In genomic region chr17:73148607-73149006, GRCm38 (mm10) we compare ENCODE assay signal across 21 mouse cellular contexts. TPM values are rescaled to one million over a fixed set of nuclear protein-coding genes. Genes with fewer than 3 reads are reported as not detected.
DNase-seq lines count a peak whose midpoint lies in the region; ATAC-seq and TF ChIP-seq lines count a peak whose summit lies in the region.
"Had no signal": no experiment of that assay in that cellular context is flagged by ENCODE, and none has a peak within 500 bp of the region (broad histone marks: within the 10 kb centered on the region; RNA-seq: fewer than 3 reads in every experiment).

No protein-coding gene starts in this region.

- H3K36me3 ChIP-seq in kidney, embryonic 14.5 days (ENCODE audit: control insufficient read depth, insufficient read depth, low read length), result no peaks in the 10 kb centered on the region
- H3K36me3 ChIP-seq in limb, embryonic 13.5 days, result no peaks in the 10 kb centered on the region
- H3K36me3 ChIP-seq in limb, embryonic 10.5 days, result no peaks in the 10 kb centered on the region
- no peaks in the 10 kb centered on the region for H3K36me3 ChIP-seq in intestine, embryonic 16.5 days (ENCODE audit: control insufficient read depth, insufficient read depth, low read length)
- H3K36me3 ChIP-seq: embryonic facial prominence, embryonic 13.5 days; forebrain, embryonic 12.5 days; heart, embryonic 15.5 days; hindbrain, embryonic 10.5 days; hindbrain, embryonic 15.5 days had no signal

- no peak overlapping the region for H3K4me2 ChIP-seq in kidney, embryonic 14.5 days (replicated peaks; ENCODE audit: low read depth, low read length)
- no peak overlapping the region for H3K4me2 ChIP-seq in limb, embryonic 13.5 days (replicated peaks)
- H3K4me2 ChIP-seq in intestine, embryonic 16.5 days (ENCODE audit: low read depth, low read length), result no peak overlapping the region
- H3K4me2 ChIP-seq: embryonic facial prominence, embryonic 13.5 days; forebrain, embryonic 12.5 days; heart, embryonic 11.5 days; heart, embryonic 15.5 days; hindbrain, embryonic 15.5 days had no signal

- H3K9ac ChIP-seq in kidney, embryonic 14.5 days (ENCODE audit: low read depth, low read length), result no peak overlapping the region
- no peak overlapping the region for H3K9ac ChIP-seq in limb, embryonic 13.5 days
- no peak overlapping the region for H3K9ac ChIP-seq in intestine, embryonic 16.5 days (ENCODE audit: low read depth, low read length)
- H3K9ac ChIP-seq: embryonic facial prominence, embryonic 13.5 days; forebrain, embryonic 12.5 days; heart, embryonic 15.5 days; hindbrain, embryonic 15.5 days had no signal

- H3K27me3 ChIP-seq in kidney, embryonic 14.5 days (ENCODE audit: control insufficient read depth, insufficient read depth, low read length), result no peaks in the 10 kb centered on the region
- H3K27me3 ChIP-seq in limb, embryonic 13.5 days, result no peaks in the 10 kb centered on the region
- no peaks in the 10 kb centered on the region for H3K27me3 ChIP-seq in limb, embryonic 10.5 days (ENCODE audit: low read depth, poor library complexity, severe bottlenecking)
- H3K27me3 ChIP-seq in intestine, embryonic 16.5 days (replicated peaks; ENCODE audit: control insufficient read depth, insufficient read depth, low read length), result no peaks in the 10 kb centered on the region
- H3K27me3 ChIP-seq in cerebellum, adult 2 months (ENCODE audit: control insufficient read depth, insufficient read depth, low read length), result no peaks in the 10 kb centered on the region
- H3K27me3 ChIP-seq: embryonic facial prominence, embryonic 13.5 days; forebrain, embryonic 12.5 days; heart, embryonic 15.5 days; hindbrain, embryonic 15.5 days had no signal

- no peak overlapping the region for H3K4me3 ChIP-seq in kidney, embryonic 14.5 days (ENCODE audit: low read length)
- no peak overlapping the region for H3K4me3 ChIP-seq in limb, embryonic 13.5 days
- H3K4me3 ChIP-seq in limb, embryonic 10.5 days, result no peak overlapping the region
- H3K4me3 ChIP-seq in intestine, embryonic 16.5 days (ENCODE audit: low read length), result no peak overlapping the region
- no peak overlapping the region for H3K4me3 ChIP-seq in cerebellum, adult 2 months (replicated peaks; ENCODE audit: insufficient read depth, low read depth, low read length)
- H3K4me3 ChIP-seq: embryonic facial prominence, embryonic 13.5 days; forebrain, embryonic 12.5 days; heart, embryonic 15.5 days; hindbrain, embryonic 10.5 days; hindbrain, embryonic 15.5 days had no signal

- no peaks in the 10 kb centered on the region for H3K4me1 ChIP-seq in kidney, embryonic 14.5 days (ENCODE audit: control insufficient read depth, insufficient read depth, low read length)
- peaks cover 5% of the 10 kb centered on the region for H3K4me1 ChIP-seq in limb, embryonic 13.5 days
- H3K4me1 ChIP-seq in limb, embryonic 10.5 days, result no peaks in the 10 kb centered on the region
- H3K4me1 ChIP-seq in intestine, embryonic 16.5 days (ENCODE audit: control insufficient read depth, insufficient read depth, low read length), result no peaks in the 10 kb centered on the region
- no peaks in the 10 kb centered on the region for H3K4me1 ChIP-seq in cerebellum, adult 2 months (ENCODE audit: control insufficient read depth, insufficient read depth, low read length)
- H3K4me1 ChIP-seq: forebrain, embryonic 12.5 days; hindbrain, embryonic 10.5 days; hindbrain, embryonic 15.5 days had no signal

- TF ChIP-seq POLR2A in cerebellum, adult 2 months (IDR thresholded peaks at IDR 0.05; ENCODE audit: borderline replicate concordance, insufficient read depth, low read length), result no peak

- 69% methylated on average over 2 of the region's 2 CpGs for whole genome bisulfite sequencing in kidney, embryonic 14.5 days
- WGBS in limb, embryonic 13.5 days, result 45% methylated on average over 2 of the region's 2 CpGs
- 94% methylated on average over 2 of the region's 2 CpGs for WGBS in limb, embryonic 10.5 days
- WGBS in intestine, embryonic 16.5 days, result 64% methylated on average over 2 of the region's 2 CpGs
- 85% methylated on average over 2 of the region's 2 CpGs for WGBS in cerebellum, adult 2 months

- H3K9me3 ChIP-seq in kidney, embryonic 14.5 days (ENCODE audit: control insufficient read depth, low read length), result no peaks in the 10 kb centered on the region
- H3K9me3 ChIP-seq in limb, embryonic 13.5 days, result no peaks in the 10 kb centered on the region
- H3K9me3 ChIP-seq in limb, embryonic 10.5 days (replicated peaks), result no peaks in the 10 kb centered on the region
- H3K9me3 ChIP-seq in intestine, embryonic 16.5 days (ENCODE audit: control insufficient read depth, low read length), result no peaks in the 10 kb centered on the region
- H3K9me3 ChIP-seq: embryonic facial prominence, embryonic 13.5 days; forebrain, embryonic 12.5 days; G1E; heart, embryonic 15.5 days; hindbrain, embryonic 10.5 days; hindbrain, embryonic 15.5 days had no signal

- no peak overlapping the region for H3K27ac ChIP-seq in kidney, embryonic 14.5 days (ENCODE audit: low read depth, low read length)
- no peak overlapping the region; the same call in 1 of the 2 replicates for H3K27ac ChIP-seq in limb, embryonic 13.5 days
- no peak overlapping the region for H3K27ac ChIP-seq in limb, embryonic 10.5 days
- peak overlapping the region; percentile 33; the same call in 1 of the 2 replicates for H3K27ac ChIP-seq in intestine, embryonic 16.5 days (ENCODE audit: low read length)
- no peak overlapping the region for H3K27ac ChIP-seq in cerebellum, adult 2 months (ENCODE audit: insufficient read depth, low read length)
- H3K27ac ChIP-seq: embryonic facial prominence, embryonic 13.5 days; forebrain, embryonic 12.5 days; heart, embryonic 15.5 days; hindbrain, embryonic 10.5 days; hindbrain, embryonic 15.5 days had no signal

- peak; percentile 36 for DNase-seq in kidney, adult 9 months
- DNase-seq in limb, embryonic 10.5 days (ENCODE audit: low spot score), result no peak
- DNase-seq in right cerebral cortex, postnatal 36 days (ENCODE audit: low spot score in 2 of 2), result no peak
- no peak for DNase-seq in cerebellum, adult 2 months
- DNase-seq: adrenal gland, postnatal 10 days; cerebellum, adult 11-12 months; cerebellum, adult 9-11 months; cerebellum, postnatal 36 days; gastrocnemius, postnatal 10 days; heart, adult 18-20 months had no signal

- no peak for TF ChIP-seq CTCF in cerebellum, adult 2 months (IDR thresholded peaks at IDR 0.05; ENCODE audit: borderline replicate concordance, insufficient read depth, low read depth, low read length)

- no peak for ATAC-seq in kidney, embryonic 14.5 days (ENCODE audit: low FRiP score, low TSS enrichment)
- peak; percentile 59; the same call in 1 of the 2 replicates for ATAC-seq in limb, embryonic 13.5 days (ENCODE audit: low FRiP score, low read depth)
- peak; percentile 88 for ATAC-seq in intestine, embryonic 16.5 days
- ATAC-seq: forebrain, embryonic 16.5 days had no signal

RNA-seq across cellular contexts. Expression of gene Lclat1, which starts 40.8 kb away (rescaled TPM):
- polyA plus RNA-seq in kidney, embryonic 14.5 days (2014; fragmentation: Nextera tagmentation; extraction: Ambion mirVana), result 13.6 and 24.9 TPM in 2 replicates
- 7.4 and 9.9 TPM in 2 replicates for polyA plus RNA-seq in limb, embryonic 13.5 days (2015; fragmentation: Nextera tagmentation; extraction: Ambion mirVana)
- 12.1 and 12.4 TPM in 2 replicates for polyA plus RNA-seq in limb, embryonic 10.5 days (2016; fragmentation: Nextera tagmentation; extraction: Ambion mirVana)
- polyA plus RNA-seq in intestine, embryonic 16.5 days (2015; fragmentation: Nextera tagmentation; extraction: Ambion mirVana), result 31.6 and 42.0 TPM in 2 replicates
- 12.4 and 14.4 TPM in 2 replicates for polyA plus RNA-seq in cerebellum, adult 2 months (2012; rRNA removed)
